Mouse (Mus musculus): ENCODE results near the gene Stmn3.

DNA sequence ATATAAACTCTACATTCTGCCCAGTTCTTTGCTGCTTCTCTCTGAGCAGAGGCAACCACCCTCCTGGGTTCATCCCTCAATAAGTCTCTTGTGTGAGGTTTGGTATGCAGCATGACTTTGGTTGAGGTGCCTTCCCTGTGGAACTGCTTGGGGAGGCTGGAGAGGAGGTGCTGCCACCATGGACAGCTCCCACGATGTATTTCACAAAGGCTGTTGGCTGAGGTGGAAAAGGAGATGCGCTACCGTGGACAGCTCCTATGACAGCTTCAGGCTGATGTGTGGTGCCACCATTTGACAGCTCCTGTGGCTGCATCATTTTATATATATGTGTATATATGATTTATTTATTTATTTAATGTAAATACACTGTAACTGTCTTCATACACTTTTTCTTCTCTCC, 12.3 kb downstream of the Stmn3 start:
- TF ChIP-seq POLR2A (IDR thresholded peaks at IDR 0.05; ENCODE audit: insufficient read depth, low read length), result no peak
- TF ChIP-seq CTCF (IDR thresholded peaks at IDR 0.05; ENCODE audit: low read depth, low read length), result peak; percentile 49
- TF ChIP-seq EP300 (IDR thresholded peaks at IDR 0.05; ENCODE audit: insufficient read depth, low read depth, low read length), result no peak
